Mouse (Mus musculus): ENCODE results near the gene 4933415A04Rik. TPM values are rescaled to one million over a fixed set of nuclear protein-coding genes. Genes with fewer than 3 reads are reported as not detected.

4933415A04Rik gene
- 2.7 and 3.3 TPM in 2 replicates for polyA plus RNA-seq (2015; fragmentation: Nextera tagmentation; extraction: Ambion mirVana)

DNA sequence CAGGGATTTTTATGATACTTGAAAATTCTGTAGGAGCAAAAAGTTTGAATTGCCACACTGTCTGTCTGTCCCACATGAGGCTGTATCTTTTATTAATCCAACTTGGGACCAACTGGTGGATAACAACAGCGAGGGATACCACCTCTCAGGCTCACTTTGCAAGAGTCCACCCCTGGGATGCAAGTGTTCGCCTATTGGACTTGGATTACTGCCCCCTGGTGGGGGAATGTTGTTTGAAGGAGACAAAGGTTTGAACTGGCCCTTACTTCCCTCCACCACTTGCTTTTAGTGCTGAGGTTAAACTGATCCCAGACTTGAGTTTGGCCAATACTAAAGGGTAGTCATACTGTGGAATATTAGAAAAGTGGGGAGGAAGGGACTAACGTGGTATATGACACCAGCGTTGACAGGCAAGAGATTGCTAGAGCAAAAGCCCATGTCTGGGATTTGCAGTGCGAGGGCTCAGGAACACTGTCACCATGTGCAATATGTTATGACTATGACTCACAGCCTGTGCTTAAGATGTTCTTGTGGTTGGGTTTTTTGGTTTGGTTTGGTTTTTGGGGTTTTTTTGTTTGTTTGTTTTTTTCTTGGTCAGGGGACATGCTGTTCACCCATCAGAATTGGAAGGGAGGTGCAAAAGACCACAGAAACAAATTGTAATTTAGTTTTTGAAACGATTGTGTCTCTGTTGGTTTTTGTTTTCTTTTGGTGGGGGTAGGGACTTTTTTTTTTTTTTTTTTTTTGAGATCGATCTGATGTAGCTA, at the start of gene 4933415A04Rik:
Gene 4933415A04Rik (plus strand): TSS at position 717 of the 767 bp plus-strand sequence.
- ATAC-seq = peak; percentile 47; the same call in 1 of the 2 replicates
- Histone ChIP-seq H3K4me1 (replicated peaks; ENCODE audit: control insufficient read depth, insufficient read depth, low read length) (no peaks in the 10 kb centered on the region), H3K27ac (ENCODE audit: low read length) (no peak within 1 kb of the TSS), H3K27me3 (replicated peaks; ENCODE audit: control insufficient read depth, insufficient read depth, low read length) (no peaks in the 10 kb centered on the region), H3K4me2 (ENCODE audit: low read length) (no peak within 1 kb of the TSS), H3K9me3 (ENCODE audit: control insufficient read depth, low read length) (no peaks in the 10 kb centered on the region), H3K4me3 (replicated peaks; ENCODE audit: low read length) (no peak within 1 kb of the TSS), H3K9ac (replicated peaks; ENCODE audit: low read depth, low read length) (no peak within 1 kb of the TSS), H3K36me3 (ENCODE audit: control insufficient read depth, insufficient read depth) (0 out of 2 replicates have a peak, but pooled peaks cover 5% of the 10 kb centered on the region)
- WGBS = 72% methylated on average over 7 of the region's 7 CpGs

DNA sequence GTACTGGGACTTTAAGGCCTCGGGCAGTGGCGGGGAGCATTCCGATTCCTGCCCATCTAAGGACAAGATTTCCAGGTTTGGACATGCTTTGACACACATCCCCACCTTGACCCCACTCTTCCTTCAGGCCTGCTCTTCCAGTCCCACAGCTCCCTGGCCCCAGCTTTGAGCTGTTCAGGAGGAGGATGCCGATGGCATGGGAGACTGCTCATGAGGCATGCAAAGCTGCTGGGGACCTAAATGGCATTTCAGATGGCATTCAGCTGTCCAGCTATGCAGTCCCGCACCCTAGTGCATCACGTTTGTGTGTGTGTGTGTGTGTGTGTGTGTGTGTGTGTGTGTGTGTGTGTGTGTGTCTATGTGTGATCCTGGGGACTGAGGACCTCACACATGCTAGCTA, 49.8 kb upstream of the 4933415A04Rik start:
- 89% methylated on average over 6 of the region's 6 CpGs for WGBS
- Histone ChIP-seq H3K4me2 (ENCODE audit: low read length) (no peak overlapping the region), H3K27ac (ENCODE audit: low read length) (no peak overlapping the region), H3K36me3 (ENCODE audit: control insufficient read depth, insufficient read depth) (no peaks in the 10 kb centered on the region), H3K4me1 (replicated peaks; ENCODE audit: control insufficient read depth, insufficient read depth, low read length) (peaks cover 4% of the 10 kb centered on the region), H3K9ac (replicated peaks; ENCODE audit: low read depth, low read length) (no peak overlapping the region), H3K27me3 (replicated peaks; ENCODE audit: control insufficient read depth, insufficient read depth, low read length) (no peaks in the 10 kb centered on the region), H3K4me3 (replicated peaks; ENCODE audit: low read length) (no peak overlapping the region), H3K9me3 (ENCODE audit: control insufficient read depth, low read length) (no peaks in the 10 kb centered on the region)
- ATAC-seq = no peak

- Histone ChIP-seq H3K27ac (ENCODE audit: low read length) (0 out of 2 replicates have a peak overlapping the region, but pooled peaks have one; percentile 23), H3K9ac (replicated peaks; ENCODE audit: low read depth, low read length) (peak overlapping the region; percentile 39; the same call in 1 of the 2 replicates), H3K27me3 (replicated peaks; ENCODE audit: control insufficient read depth, insufficient read depth, low read length) (no peaks in the 10 kb centered on the region), H3K36me3 (ENCODE audit: control insufficient read depth, insufficient read depth) (no peaks in the 10 kb centered on the region), H3K4me3 (replicated peaks; ENCODE audit: low read length) (no peak overlapping the region), H3K4me2 (ENCODE audit: low read length) (no peak overlapping the region), H3K9me3 (ENCODE audit: control insufficient read depth, low read length) (no peaks in the 10 kb centered on the region), H3K4me1 (replicated peaks; ENCODE audit: control insufficient read depth, insufficient read depth, low read length) (peaks cover 4% of the 10 kb centered on the region)
- ATAC-seq = peak; percentile 52
- WGBS = 25% methylated on average over 6 of the region's 6 CpGs
Measured at GRCm38 (mm10) chr11:43539863-43540262, 47.0 kb upstream of the 4933415A04Rik start.

DNA sequence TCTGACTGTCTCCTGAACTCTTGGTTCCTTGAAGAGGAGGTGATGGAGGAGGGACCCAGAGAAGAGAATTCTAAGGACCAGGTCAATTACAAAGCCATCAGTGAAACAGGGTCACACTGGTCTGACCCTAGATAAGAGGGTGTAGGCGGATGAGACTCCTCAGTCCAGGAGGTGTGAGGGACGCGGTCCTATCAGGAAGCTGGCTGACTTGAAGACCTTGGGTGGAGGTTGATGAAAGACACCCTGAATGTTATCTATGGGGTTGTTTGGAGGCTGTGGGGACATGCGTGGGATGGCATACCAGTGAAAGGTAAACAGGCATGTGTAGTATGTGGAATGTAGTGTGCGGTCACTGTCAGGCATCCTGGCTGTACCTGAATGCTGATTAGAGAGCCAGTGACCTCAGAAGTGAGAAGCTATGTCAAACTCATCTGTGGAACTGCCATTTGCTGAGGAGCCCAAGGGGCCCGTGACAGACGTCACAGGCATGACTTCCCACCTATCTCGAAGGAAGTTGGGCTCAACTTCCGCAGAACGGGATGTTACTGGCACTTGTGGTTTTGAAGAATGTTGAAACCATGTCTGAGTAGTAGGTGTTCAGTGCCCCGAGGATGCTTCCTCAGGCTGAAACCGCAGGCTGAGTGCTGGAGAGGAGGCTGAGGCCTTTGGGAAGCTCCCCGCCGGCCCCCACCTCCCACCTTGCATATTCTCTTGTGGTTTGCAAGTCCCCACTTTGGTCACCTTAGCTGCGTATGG, 43.0 kb upstream of the 4933415A04Rik start:
- ATAC-seq = no peak
- H3K4me2 ChIP-seq (ENCODE audit: low read length) = no peak overlapping the region
- no peak overlapping the region for H3K9ac ChIP-seq (replicated peaks; ENCODE audit: low read depth, low read length)
- no peak overlapping the region for H3K27ac ChIP-seq (ENCODE audit: low read length)
- H3K36me3 ChIP-seq (ENCODE audit: control insufficient read depth, insufficient read depth) = no peaks in the 10 kb centered on the region
- peaks cover 15% of the 10 kb centered on the region for H3K4me1 ChIP-seq (replicated peaks; ENCODE audit: control insufficient read depth, insufficient read depth, low read length)
- H3K4me3 ChIP-seq (replicated peaks; ENCODE audit: low read length) = no peak overlapping the region
- 97% methylated on average over 15 of the region's 15 CpGs for WGBS
- no peaks in the 10 kb centered on the region for H3K27me3 ChIP-seq (replicated peaks; ENCODE audit: control insufficient read depth, insufficient read depth, low read length)
- no peaks in the 10 kb centered on the region for H3K9me3 ChIP-seq (ENCODE audit: control insufficient read depth, low read length)

- H3K4me1 ChIP-seq (replicated peaks; ENCODE audit: control insufficient read depth, insufficient read depth, low read length) = peaks cover 22% of the 10 kb centered on the region
- no peaks in the 10 kb centered on the region for H3K9me3 ChIP-seq (ENCODE audit: control insufficient read depth, low read length)
- no peaks in the 10 kb centered on the region for H3K27me3 ChIP-seq (replicated peaks; ENCODE audit: control insufficient read depth, insufficient read depth, low read length)
- H3K36me3 ChIP-seq (ENCODE audit: control insufficient read depth, insufficient read depth) = no peaks in the 10 kb centered on the region
- no peak overlapping the region for H3K9ac ChIP-seq (replicated peaks; ENCODE audit: low read depth, low read length)
- no peak for ATAC-seq
- H3K27ac ChIP-seq (ENCODE audit: low read length) = no peak overlapping the region
- no peak overlapping the region for H3K4me3 ChIP-seq (replicated peaks; ENCODE audit: low read length)
- WGBS = 91% methylated on average over 7 of the region's 7 CpGs
- no peak overlapping the region for H3K4me2 ChIP-seq (ENCODE audit: low read length)
Measured at GRCm38 (mm10) chr11:43544819-43545218, 42.0 kb upstream of the 4933415A04Rik start.

- H3K4me1 ChIP-seq (replicated peaks; ENCODE audit: control insufficient read depth, insufficient read depth, low read length) = peaks cover 21% of the 10 kb centered on the region
- H3K4me3 ChIP-seq (replicated peaks; ENCODE audit: low read length) = no peak overlapping the region
- H3K27ac ChIP-seq (ENCODE audit: low read length) = no peak overlapping the region
- no peaks in the 10 kb centered on the region for H3K27me3 ChIP-seq (replicated peaks; ENCODE audit: control insufficient read depth, insufficient read depth, low read length)
- ATAC-seq = no peak
- H3K9me3 ChIP-seq (ENCODE audit: control insufficient read depth, low read length) = no peaks in the 10 kb centered on the region
- no peaks in the 10 kb centered on the region for H3K36me3 ChIP-seq (ENCODE audit: control insufficient read depth, insufficient read depth)
- WGBS = 24% methylated on average over 16 of the region's 16 CpGs
- H3K4me2 ChIP-seq (ENCODE audit: low read length) = no peak overlapping the region
- no peak overlapping the region for H3K9ac ChIP-seq (replicated peaks; ENCODE audit: low read depth, low read length)
Measured at GRCm38 (mm10) chr11:43545873-43546475, 40.9 kb upstream of the 4933415A04Rik start.

- Histone ChIP-seq H3K4me2 (ENCODE audit: low read length) (no peak overlapping the region), H3K4me1 (replicated peaks; ENCODE audit: control insufficient read depth, insufficient read depth, low read length) (peaks cover 21% of the 10 kb centered on the region), H3K9me3 (ENCODE audit: control insufficient read depth, low read length) (no peaks in the 10 kb centered on the region), H3K9ac (replicated peaks; ENCODE audit: low read depth, low read length) (no peak overlapping the region), H3K36me3 (ENCODE audit: control insufficient read depth, insufficient read depth) (no peaks in the 10 kb centered on the region), H3K27me3 (replicated peaks; ENCODE audit: control insufficient read depth, insufficient read depth, low read length) (no peaks in the 10 kb centered on the region), H3K27ac (ENCODE audit: low read length) (no peak overlapping the region), H3K4me3 (replicated peaks; ENCODE audit: low read length) (no peak overlapping the region)
- WGBS = 21% methylated on average over 4 of the region's 4 CpGs
- no peak for ATAC-seq
Measured at GRCm38 (mm10) chr11:43546678-43547077, 40.2 kb upstream of the 4933415A04Rik start.

DNA sequence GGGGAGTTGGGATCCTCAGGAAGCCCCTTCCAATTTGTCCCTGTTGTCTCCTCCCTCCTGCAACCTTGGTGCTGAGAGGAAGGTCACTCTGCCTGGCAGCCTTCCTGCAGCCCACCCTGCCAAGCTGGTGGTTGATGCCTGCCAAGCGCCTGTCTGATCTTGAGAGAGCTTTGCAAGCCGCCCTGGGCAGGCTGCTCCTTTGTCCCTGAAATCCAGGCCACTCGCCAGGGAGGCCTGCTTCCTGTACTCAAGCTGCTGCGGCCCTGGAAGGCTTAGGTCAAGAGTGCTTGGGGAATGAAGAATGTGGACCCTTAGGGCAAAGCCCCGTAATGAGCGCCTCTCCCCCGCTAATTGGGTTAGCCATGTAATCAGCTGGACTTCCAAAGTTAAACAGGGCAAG, 38.7 kb upstream of the 4933415A04Rik start:
- Histone ChIP-seq H3K4me1 (replicated peaks; ENCODE audit: control insufficient read depth, insufficient read depth, low read length) (peaks cover 21% of the 10 kb centered on the region), H3K4me3 (replicated peaks; ENCODE audit: low read length) (no peak overlapping the region), H3K36me3 (ENCODE audit: control insufficient read depth, insufficient read depth) (no peaks in the 10 kb centered on the region), H3K27ac (ENCODE audit: low read length) (peak overlapping the region; percentile 60), H3K9me3 (ENCODE audit: control insufficient read depth, low read length) (no peaks in the 10 kb centered on the region), H3K4me2 (ENCODE audit: low read length) (no peak overlapping the region), H3K27me3 (replicated peaks; ENCODE audit: control insufficient read depth, insufficient read depth, low read length) (no peaks in the 10 kb centered on the region), H3K9ac (replicated peaks; ENCODE audit: low read depth, low read length) (no peak overlapping the region)
- 11% methylated on average over 7 of the region's 7 CpGs for WGBS
- ATAC-seq = peak; percentile 94
